Mouse (Mus musculus) gonadal fat pad, adult 2 months (tissue): ENCODE data around the gene Lcmt2. TPM values are rescaled to one million over a fixed set of nuclear protein-coding genes. Genes with fewer than 3 reads are reported as not detected.

ENCODE experiments used
- DNase-seq: peaks from one replicate; pipeline ENCODE4 v3.0.0-alpha.2; 2012; ENCODE audit warnings: low read depth
- polyA plus RNA-seq: library from polyadenylated mRNA; depleted of rRNA; stranded (reverse); fragments of >200 nt; gene quantifications from 2 replicates; pipeline ENCODE4 v1.2.3, GENCODE M21; 2012; rRNA removed

Lcmt2 gene
- polyA plus RNA-seq, 1 experiment = 10.3 TPM

DNA sequence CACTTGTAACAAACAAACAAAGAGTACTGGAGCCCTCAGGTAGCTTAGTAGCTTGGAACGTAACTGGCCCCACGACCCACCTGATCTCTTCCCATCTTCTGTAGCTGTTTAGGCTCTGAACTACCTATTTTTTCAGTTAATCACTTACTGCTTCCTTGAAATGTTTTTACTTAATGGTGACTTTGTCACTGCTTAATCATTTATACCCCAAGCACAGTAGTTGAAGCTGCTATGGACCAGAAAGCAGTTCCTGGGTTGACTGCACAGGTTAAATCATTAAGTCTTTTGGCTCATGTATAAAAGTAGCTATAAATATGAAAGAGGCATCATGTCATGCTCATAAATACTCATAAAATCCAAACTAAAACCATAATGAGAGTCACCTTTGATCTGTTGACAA lies 25.0 kb downstream of the Lcmt2 start:
- DNase-seq = no peak

DNA sequence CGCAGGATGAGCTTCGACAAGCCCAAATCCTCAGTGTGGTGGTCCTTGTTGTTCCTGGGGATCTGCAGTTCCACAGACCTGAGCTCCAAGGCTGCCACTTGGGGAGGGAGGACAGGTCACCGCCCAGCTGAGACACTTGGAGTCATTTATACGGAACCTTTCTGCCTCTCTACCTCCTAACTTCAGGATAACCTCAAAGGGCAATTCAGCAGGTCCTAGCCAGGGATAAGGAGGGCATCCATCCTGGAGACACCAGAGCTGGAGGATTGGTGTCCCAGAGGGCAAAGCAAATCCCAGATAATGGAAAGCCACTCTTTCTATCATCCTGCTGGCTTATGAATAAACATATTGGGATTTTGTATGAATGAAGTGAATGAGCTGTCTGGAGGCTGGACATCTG lies 30.8 kb downstream of the Lcmt2 start, which contains the start of gene Tgm7:
Gene Tgm7, minus strand, starts transcription at position 101 of the 400 bp plus-strand sequence.
- no peak for DNase-seq

DNA sequence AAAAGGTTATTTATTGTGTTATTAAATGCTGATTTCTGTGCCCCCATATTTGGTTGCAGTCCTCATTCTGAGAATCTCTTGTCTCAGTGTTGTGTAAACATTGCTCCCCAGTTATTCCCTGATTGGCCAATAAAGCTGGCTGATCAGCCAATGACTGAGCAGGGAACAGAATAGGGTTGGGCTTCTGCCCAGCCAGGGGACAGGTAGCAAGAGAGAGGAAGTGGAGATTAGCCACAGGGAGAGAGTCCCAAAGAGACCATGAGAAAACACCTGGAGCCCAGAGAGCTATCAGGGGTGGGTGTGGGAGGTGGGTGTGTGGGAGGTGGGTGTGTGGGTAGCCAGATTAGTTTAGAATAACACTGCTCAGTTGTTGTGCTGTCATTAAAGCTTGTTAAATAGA lies 34.5 kb downstream of the Lcmt2 start:
- no peak for DNase-seq

DNA sequence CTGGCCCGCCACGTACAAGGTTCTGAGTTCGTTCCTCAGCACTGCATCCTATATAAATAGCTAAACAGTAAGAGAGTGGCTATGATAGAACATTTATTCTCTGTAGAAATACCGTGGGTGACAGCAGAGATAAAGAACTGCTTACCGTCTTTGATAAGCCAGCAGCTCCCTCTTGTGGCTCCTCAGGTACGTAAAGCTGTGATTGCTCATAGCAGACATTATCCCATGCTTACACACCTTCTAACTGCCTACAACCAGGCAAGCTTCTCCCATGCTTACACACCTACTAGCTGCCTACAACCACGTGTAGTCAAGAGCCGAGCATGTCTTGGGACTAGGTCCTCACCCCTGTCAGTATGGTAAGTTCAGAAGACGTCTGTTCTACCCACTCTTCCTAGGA lies 38.4 kb downstream of the Lcmt2 start:
- DNase-seq = no peak

DNA sequence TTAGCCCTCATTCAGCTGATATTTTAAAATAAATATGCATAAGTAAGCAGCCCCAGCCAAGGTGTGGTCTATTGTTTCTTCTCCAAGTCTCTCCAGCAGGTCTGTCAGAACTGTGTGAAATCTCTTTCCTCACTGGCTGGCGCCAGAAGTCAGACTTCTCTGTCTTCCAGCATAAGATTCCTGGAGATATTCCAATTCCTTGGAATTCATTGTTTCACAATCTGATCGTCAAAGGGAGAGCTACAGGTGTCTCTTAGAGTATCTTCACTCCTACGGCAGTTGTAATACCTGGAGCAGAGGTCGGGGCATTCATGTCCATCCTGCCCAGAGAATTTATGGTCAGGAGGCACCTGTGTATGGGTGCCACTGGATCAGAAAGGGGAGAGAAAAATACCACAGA lies 50.7 kb downstream of the Lcmt2 start:
- DNase-seq = peak; percentile 87

DNA sequence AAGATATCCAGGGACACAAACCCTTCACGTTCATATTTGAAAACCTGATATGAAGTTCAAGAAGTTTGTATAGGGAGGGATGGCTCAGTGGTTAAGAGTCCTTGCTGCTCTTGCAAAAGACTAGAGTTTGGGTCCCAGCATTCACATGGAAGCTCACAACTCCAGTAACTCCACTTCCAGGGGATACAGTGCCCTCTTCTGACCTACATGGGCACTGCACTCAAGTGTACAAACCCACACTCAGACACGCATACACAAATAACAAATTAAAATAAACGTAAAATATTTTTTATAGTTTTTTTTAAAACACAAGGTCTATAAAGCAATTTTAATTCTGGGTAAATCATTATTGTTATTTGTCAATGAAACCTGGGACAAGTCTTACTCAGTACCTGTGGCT lies 51.9 kb downstream of the Lcmt2 start:
- no peak for DNase-seq

DNA sequence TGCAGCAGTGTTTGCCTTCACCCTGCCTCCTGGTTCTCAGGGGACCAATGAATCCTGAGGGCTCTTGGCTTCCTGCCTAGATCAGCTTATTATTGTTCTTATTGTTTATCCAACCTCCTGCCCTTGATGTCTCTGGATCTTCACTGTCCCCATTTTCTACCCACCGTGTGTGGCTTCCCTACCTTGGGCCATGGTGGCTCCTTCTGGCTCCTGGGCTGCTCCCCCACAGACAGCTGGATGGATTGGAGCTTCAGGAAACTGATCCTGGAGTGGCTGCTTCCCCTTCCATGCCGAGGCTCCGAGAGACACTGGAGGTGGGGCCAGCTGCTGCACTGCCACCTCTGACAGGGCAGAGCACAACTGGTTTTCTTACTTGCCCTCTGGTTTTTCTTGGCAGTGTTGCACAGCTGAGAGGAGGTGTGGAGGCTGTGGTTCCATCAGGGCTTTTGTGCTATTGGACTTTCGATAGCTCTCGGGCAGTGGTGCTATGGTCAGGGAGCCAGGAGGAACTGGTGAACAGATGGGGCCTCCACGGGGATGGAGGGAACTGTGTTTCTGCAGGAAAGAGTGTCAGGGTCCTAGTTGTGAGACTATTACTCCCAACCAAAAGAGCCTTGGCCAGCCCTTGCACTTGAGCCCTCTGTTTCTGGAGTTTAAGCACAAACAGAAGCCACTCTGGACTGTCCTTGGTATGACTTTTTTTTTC lies 54.8 kb downstream of the Lcmt2 start, which contains the start of gene Tgm5:
Gene Tgm5, minus strand, starts transcription at position 362 of the 706 bp plus-strand sequence.
- peak; percentile 44 for DNase-seq

DNA sequence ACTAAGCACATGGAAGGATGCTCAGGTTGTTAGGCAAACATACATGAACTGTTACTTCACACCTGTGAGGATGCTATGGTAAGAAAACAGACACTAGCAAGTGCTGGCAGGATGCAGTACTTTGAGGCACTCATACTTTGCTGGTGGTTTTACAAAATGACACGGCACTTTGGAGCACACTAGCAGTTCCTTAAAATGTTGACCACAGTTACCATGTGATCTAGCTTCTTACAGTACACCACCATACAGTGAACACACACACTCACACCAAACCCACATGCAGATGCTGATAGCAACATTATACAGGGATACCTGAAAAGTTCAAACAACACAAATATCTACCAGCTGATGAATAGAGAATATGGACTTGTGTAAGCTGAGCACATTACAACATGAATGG lies 57.8 kb downstream of the Lcmt2 start:
- DNase-seq = no peak

Other genes with a start within 250 kb of the Lcmt2 start
- 31.0 and 33.1 TPM in 2 replicates for gene Ubr1, start 169.9 kb downstream of the Lcmt2 start, polyA plus RNA-seq
- 10.7 and 12.2 TPM in 2 replicates for gene Tmem62, start 163.6 kb downstream of the Lcmt2 start, polyA plus RNA-seq
- 28.4 and 32.4 TPM in 2 replicates for gene Ccndbp1, start 132.2 kb downstream of the Lcmt2 start, polyA plus RNA-seq
- gene Epb42, start 103.6 kb downstream of the Lcmt2 start, polyA plus RNA-seq = 0.04 and 0.11 TPM in 2 replicates
- 0.23 TPM in 1 of 2 replicates, not detected in the other for gene Tgm5, start 54.8 kb downstream of the Lcmt2 start, polyA plus RNA-seq
- not detected in 2 replicates for gene Tgm7, start 30.9 kb downstream of the Lcmt2 start, polyA plus RNA-seq
- 5.7 and 5.8 TPM in 2 replicates for gene Adal, start 225 bp downstream of the Lcmt2 start, polyA plus RNA-seq
- 22.5 and 26.1 TPM in 2 replicates for gene Tubgcp4, start 30.0 kb upstream of the Lcmt2 start, polyA plus RNA-seq
- 3.0 and 3.9 TPM in 2 replicates for gene Zscan29, start 30.5 kb upstream of the Lcmt2 start, polyA plus RNA-seq
- 26.1 and 29.4 TPM in 2 replicates for gene Trp53bp1, start 130.8 kb upstream of the Lcmt2 start, polyA plus RNA-seq
- gene Map1a, start 148.9 kb upstream of the Lcmt2 start, polyA plus RNA-seq = 4.0 and 5.6 TPM in 2 replicates
- 45.3 and 52.8 TPM in 2 replicates for gene Ppip5k1, start 214.7 kb upstream of the Lcmt2 start, polyA plus RNA-seq
- gene Ckmt1, start 217.1 kb upstream of the Lcmt2 start, polyA plus RNA-seq = 4.3 and 4.9 TPM in 2 replicates
- 0.08 TPM in 1 of 2 replicates, not detected in the other for gene Strc, start 246.5 kb upstream of the Lcmt2 start, polyA plus RNA-seq